Mouse (Mus musculus): ENCODE results near the gene Pcyt2. TPM values are rescaled to one million over a fixed set of nuclear protein-coding genes. Genes with fewer than 3 reads are reported as not detected.

Pcyt2 gene
- total and polyA plus RNA-seq, 3 experiments, result 51.8 to 111 (median 55.6) TPM

DNA sequence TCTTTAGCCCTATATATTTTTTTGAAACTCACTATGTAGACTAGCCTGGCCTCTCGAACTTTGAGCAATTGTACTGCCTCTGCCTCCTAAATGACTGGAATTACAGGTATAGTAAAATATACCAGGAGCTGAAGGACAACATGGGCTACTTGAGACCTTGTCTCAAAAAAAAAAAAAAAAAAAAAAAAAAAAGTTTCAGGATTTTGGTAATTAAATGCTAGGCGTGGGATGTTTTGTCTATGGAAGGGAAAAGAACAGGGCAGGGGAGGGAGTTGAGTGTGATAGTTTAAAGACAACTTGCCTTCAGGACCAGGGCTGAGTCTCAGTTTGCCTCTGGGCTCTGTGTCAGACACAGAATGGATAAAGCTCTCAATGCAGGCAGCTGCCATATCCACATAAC, 42.7 kb downstream of the Pcyt2 start:
- H3K9ac ChIP-seq (ENCODE audit: low read depth, low read length), result no peak overlapping the region
- 82% methylated on average over 2 of the region's 2 CpGs for WGBS
- H3K4me3 ChIP-seq, result no peak overlapping the region

DNA sequence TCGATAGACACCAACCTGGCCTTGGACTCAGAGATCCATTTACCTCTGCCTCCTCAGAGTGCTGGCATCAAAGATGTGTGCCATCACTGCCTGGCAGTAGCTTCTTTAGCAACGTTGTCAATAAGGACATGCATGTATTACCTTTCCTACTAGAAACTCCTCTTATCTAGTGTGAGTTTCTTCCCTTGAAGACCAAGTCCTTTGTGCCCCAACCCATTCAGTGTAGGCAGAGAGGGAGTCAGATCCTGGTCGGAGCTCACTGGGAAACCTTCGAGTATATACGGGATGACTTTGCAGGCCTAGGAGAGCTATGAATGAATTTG, 43.5 kb downstream of the Pcyt2 start:
- no peak for DNase-seq
- Histone ChIP-seq H3K27me3 (ENCODE audit: control insufficient read depth, insufficient read depth, low read length) (no peaks in the 10 kb centered on the region), H3K79me2 (replicated peaks; ENCODE audit: control insufficient read depth, insufficient read depth, low read length) (peaks cover 1% of the 10 kb centered on the region; the same call in 1 of the 2 replicates), H3K4me1 (ENCODE audit: control insufficient read depth, insufficient read depth, low read length) (peaks cover 6% of the 10 kb centered on the region), H3K27ac (peak overlapping the region; percentile 98), H3K36me3 (ENCODE audit: control insufficient read depth, insufficient read depth, low read length) (no peaks in the 10 kb centered on the region; the same call in 1 of the 2 replicates), H3K4me3 (peak overlapping the region; percentile 85; the same call in 1 of the 2 replicates), H3K9ac (ENCODE audit: low read depth, low read length) (0 out of 2 replicates have a peak overlapping the region, but pooled peaks have one; percentile 19)
- no peak for TF ChIP-seq EP300 (IDR thresholded peaks at IDR 0.05; ENCODE audit: insufficient read depth, low read depth, low read length)
- no peak for TF ChIP-seq CTCF (IDR thresholded peaks at IDR 0.05)
- TF ChIP-seq POLR2A (IDR thresholded peaks at IDR 0.05; ENCODE audit: insufficient read depth, low read depth, low read length), result no peak
- intact Hi-C loops (cut with DNase I), result no loop called here
- WGBS, result 10% methylated on average over 5 of the region's 5 CpGs

More for the DNA sequence above, 42.7 kb downstream of the Pcyt2 start:
- no peak for TF ChIP-seq POLR2A (IDR thresholded peaks at IDR 0.05; ENCODE audit: insufficient read depth, low read depth, low read length)
- no peak for TF ChIP-seq CTCF (IDR thresholded peaks at IDR 0.05)
- TF ChIP-seq EP300 (IDR thresholded peaks at IDR 0.05; ENCODE audit: insufficient read depth, low read depth, low read length), result no peak
- H3K36me3 ChIP-seq (ENCODE audit: control insufficient read depth, insufficient read depth, low read length), result peaks cover 6% of the 10 kb centered on the region
- intact Hi-C loops (cut with DNase I), result no loop called here
- H3K27ac ChIP-seq, result no peak overlapping the region
- H3K4me1 ChIP-seq (ENCODE audit: control insufficient read depth, insufficient read depth, low read length), result peaks cover 9% of the 10 kb centered on the region
- no peaks in the 10 kb centered on the region for H3K27me3 ChIP-seq (ENCODE audit: control insufficient read depth, insufficient read depth, low read length)
- H3K79me2 ChIP-seq (replicated peaks; ENCODE audit: control insufficient read depth, insufficient read depth, low read length), result peaks cover 1% of the 10 kb centered on the region; the same call in 1 of the 2 replicates
- no peak for DNase-seq

DNA sequence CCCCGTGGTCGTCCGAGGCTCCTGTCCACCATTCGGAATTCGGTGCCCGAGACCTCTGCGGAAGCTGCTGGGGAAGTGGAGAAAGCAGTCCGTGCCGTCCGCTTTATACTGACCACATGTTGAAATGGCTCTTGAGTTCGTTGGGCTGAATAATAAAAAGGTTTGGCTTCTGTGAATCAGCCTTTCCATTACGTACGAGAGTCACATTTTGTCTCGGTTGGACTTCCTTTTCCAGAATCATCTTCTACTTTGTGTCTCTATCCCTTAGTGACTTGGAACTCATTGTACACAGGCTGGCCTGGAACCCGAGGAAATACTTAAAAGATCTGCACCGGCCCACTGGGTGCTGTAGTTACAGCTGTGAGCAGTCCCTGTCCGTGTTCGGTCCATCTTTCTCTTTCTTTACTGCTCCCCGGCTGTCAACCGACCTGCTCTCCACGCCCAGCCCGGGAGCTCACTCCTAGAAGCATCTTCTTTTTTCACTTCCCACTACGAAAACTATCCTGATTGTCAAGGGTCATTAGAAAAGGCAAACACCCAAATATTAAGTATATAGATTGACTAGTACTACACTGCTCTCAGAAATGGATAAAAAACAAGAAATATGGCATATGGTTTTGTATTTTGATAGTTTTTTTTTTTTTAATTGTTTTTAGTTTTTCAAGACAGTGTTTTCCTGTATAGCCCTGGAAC, 44.0 kb downstream of the Pcyt2 start:
- no peak for DNase-seq
- H3K27ac ChIP-seq, result peak overlapping the region; percentile 98
- no peaks in the 10 kb centered on the region; the same call in 1 of the 2 replicates for H3K36me3 ChIP-seq (ENCODE audit: control insufficient read depth, insufficient read depth, low read length)
- H3K9ac ChIP-seq (ENCODE audit: low read depth, low read length), result peak overlapping the region; percentile 81
- peak overlapping the region; percentile 85 for H3K4me3 ChIP-seq
- intact Hi-C loops (cut with DNase I), result loop anchor here (1.0 kb wide), 1 partner anchor 8 kb away; the partner anchor contains the start of gene Arhgdia
- TF ChIP-seq EP300 (IDR thresholded peaks at IDR 0.05; ENCODE audit: insufficient read depth, low read depth, low read length), result no peak; the same call in 1 of the 2 replicates
- TF ChIP-seq POLR2A (IDR thresholded peaks at IDR 0.05; ENCODE audit: insufficient read depth, low read depth, low read length), result no peak
- no peak for TF ChIP-seq CTCF (IDR thresholded peaks at IDR 0.05)
- peaks cover 6% of the 10 kb centered on the region for H3K4me1 ChIP-seq (ENCODE audit: control insufficient read depth, insufficient read depth, low read length)
- peaks cover 1% of the 10 kb centered on the region; the same call in 1 of the 2 replicates for H3K79me2 ChIP-seq (replicated peaks; ENCODE audit: control insufficient read depth, insufficient read depth, low read length)
- WGBS, result 1% methylated on average over 23 of the region's 23 CpGs
- H3K27me3 ChIP-seq (ENCODE audit: control insufficient read depth, insufficient read depth, low read length), result no peaks in the 10 kb centered on the region

DNA sequence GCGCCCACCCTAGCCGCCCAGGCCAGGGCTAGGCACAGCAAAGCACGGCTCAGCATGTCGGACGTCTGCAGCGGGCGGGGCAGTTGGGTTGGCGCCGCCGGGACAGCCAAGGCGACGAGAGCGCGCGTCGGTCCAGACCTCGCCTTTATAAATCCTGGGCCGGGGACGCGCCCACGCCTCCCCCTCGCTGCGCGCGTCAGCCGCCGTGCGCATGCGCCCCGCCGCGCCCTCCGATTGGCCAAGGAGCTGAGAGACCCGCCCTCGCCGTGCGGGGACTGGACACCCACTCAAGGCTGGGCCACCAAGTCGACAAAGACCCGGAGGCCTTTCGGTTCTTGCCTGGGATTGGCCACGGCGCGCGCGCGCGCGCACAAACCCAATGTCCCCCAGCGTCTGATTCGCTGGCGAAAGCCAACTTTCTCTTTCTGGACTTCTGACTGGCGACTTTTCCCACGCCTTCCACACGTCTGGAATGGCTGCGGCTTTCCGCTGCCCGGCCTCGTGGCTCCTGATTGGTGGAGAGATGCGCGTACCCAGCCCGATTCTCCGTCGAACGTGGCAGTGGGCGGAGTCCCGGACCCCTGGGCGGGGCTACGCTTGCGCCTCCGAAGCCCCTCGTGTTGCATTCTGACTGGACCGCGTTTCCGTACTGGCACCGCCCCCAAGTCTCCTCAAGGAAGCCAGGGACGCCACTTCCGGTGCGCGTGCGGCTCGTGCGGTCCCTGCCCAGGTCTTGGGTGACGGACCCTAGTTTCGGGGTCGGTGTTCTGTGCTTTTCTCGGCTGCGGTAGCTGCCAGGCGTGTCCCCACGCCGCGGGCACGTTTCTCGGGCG, 44.8 kb downstream of the Pcyt2 start, which contains the start of gene P4hb:
P4hb (minus strand) TSS at position 502 of the 833 bp plus-strand sequence.
- Histone ChIP-seq H3K27ac (peak within 1 kb of the TSS; percentile 98), H3K27me3 (ENCODE audit: control insufficient read depth, insufficient read depth, low read length) (no peaks in the 10 kb centered on the region), H3K79me2 (replicated peaks; ENCODE audit: control insufficient read depth, insufficient read depth, low read length) (peaks cover 1% of the 10 kb centered on the region; the same call in 1 of the 2 replicates), H3K36me3 (ENCODE audit: control insufficient read depth, insufficient read depth, low read length) (no peaks in the 10 kb centered on the region; the same call in 1 of the 2 replicates), H3K4me1 (ENCODE audit: control insufficient read depth, insufficient read depth, low read length) (peaks cover 6% of the 10 kb centered on the region), H3K4me3 (peak within 1 kb of the TSS; percentile 85), H3K9ac (ENCODE audit: low read depth, low read length) (peak within 1 kb of the TSS; percentile 90)
- intact Hi-C loops (cut with DNase I), result loop anchor here (1.0 kb wide), 1 partner anchor 8 kb away; the partner anchor contains the start of gene Arhgdia
- TF ChIP-seq POLR2A (IDR thresholded peaks at IDR 0.05; ENCODE audit: insufficient read depth, low read depth, low read length), result peak; percentile 97
- no peak for TF ChIP-seq CTCF (IDR thresholded peaks at IDR 0.05)
- peak; percentile 60; the same call in 1 of the 2 replicates for TF ChIP-seq EP300 (IDR thresholded peaks at IDR 0.05; ENCODE audit: insufficient read depth, low read depth, low read length)
- WGBS, result under 1% methylated on average over 92 of the region's 94 CpGs
- DNase-seq, result peak; percentile 99 to 100

DNA sequence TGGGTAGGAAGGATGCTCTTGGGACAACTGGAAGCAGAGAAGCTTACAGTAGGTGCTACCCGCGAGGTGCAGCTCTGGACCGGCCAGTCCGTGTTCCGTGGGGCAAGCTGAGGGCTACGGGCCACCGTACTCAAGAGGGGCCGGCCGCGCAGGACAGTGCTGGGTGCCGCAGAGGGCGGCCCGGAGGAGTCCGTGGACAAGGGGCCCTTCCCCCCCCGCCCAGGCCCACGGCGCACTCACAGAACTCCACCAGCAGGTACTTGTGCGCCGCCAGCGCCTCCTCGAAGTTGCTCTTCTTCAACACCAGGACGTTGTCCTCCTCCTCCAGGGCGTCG, 45.4 kb downstream of the Pcyt2 start:
- peak overlapping the region; percentile 90 for H3K9ac ChIP-seq (ENCODE audit: low read depth, low read length)
- peaks cover 1% of the 10 kb centered on the region for H3K79me2 ChIP-seq (replicated peaks; ENCODE audit: control insufficient read depth, insufficient read depth, low read length)
- intact Hi-C loops (cut with DNase I), result no loop called here
- TF ChIP-seq EP300 (IDR thresholded peaks at IDR 0.05; ENCODE audit: insufficient read depth, low read depth, low read length), result no peak
- WGBS, result under 1% methylated on average over 24 of the region's 24 CpGs
- DNase-seq, result no peak
- peaks cover 6% of the 10 kb centered on the region for H3K4me1 ChIP-seq (ENCODE audit: control insufficient read depth, insufficient read depth, low read length)
- H3K27me3 ChIP-seq (ENCODE audit: control insufficient read depth, insufficient read depth, low read length), result no peaks in the 10 kb centered on the region
- H3K4me3 ChIP-seq, result peak overlapping the region; percentile 80
- peak overlapping the region; percentile 98 for H3K27ac ChIP-seq
- H3K36me3 ChIP-seq (ENCODE audit: control insufficient read depth, insufficient read depth, low read length), result no peaks in the 10 kb centered on the region; the same call in 1 of the 2 replicates

Data from heart, adult 2 months (tissue).